Mouse (Mus musculus) forebrain, embryonic 13.5 days (tissue): ENCODE data around the gene Hs3st5. TPM values are rescaled to one million over a fixed set of nuclear protein-coding genes. Genes with fewer than 3 reads are reported as not detected.

Experiments
- ATAC-seq: fragments of 200-750 bp; cut with Nextera tagmentation; 2 replicates; pipeline ENCODE4 v1.8.0; 2017
- H3K27ac ChIP-seq: fragments of 300-500 bp; sonication (generic); 2 replicates; pipeline ENCODE4 v1.5.1; 2015; ENCODE audit warnings: inconsistent platforms, mild to moderate bottlenecking, moderate library complexity
- H3K27me3 ChIP-seq: fragments of 300-500 bp; sonication (generic); 2 replicates; pipeline ENCODE4 v1.6.1; 2015; ENCODE audit warnings: mild to moderate bottlenecking, inconsistent platforms
- H3K36me3 ChIP-seq: fragments of 300-500 bp; sonication (generic); 2 replicates; pipeline ENCODE4 v1.6.1; 2015; ENCODE audit warnings: mild to moderate bottlenecking, inconsistent platforms; ENCODE audit not compliant: poor library complexity, severe bottlenecking
- H3K4me1 ChIP-seq: fragments of 300-500 bp; sonication (generic); 2 replicates; pipeline ENCODE4 v1.6.1; 2015; ENCODE audit warnings: inconsistent platforms
- H3K4me2 ChIP-seq: fragments of 300-500 bp; sonication (generic); 2 replicates; pipeline ENCODE4 v1.6.1; 2015; ENCODE audit warnings: inconsistent platforms, mild to moderate bottlenecking, moderate library complexity
- H3K4me3 ChIP-seq: fragments of 300-500 bp; sonication (generic); 2 replicates; pipeline ENCODE4 v1.5.1; 2015; ENCODE audit warnings: mild to moderate bottlenecking, inconsistent platforms
- H3K9ac ChIP-seq: fragments of 300-500 bp; sonication (generic); 2 replicates; pipeline ENCODE4 v1.6.1; 2015; ENCODE audit warnings: mild to moderate bottlenecking, inconsistent platforms
- H3K9me3 ChIP-seq: fragments of 300-500 bp; sonication (generic); replicated peaks from 2 replicates; pipeline ENCODE4 v1.6.1; 2016; ENCODE audit warnings: inconsistent platforms
- WGBS: fragments of 180-500 bp; shearing (Covaris S2); methylation state at CpG from one replicate; pipeline ENCODE4 v1.1.7; 2015; 5-methylcytosine and 5-hydroxymethylcytosine counted together
- polyA plus RNA-seq: library from polyadenylated mRNA; unstranded; fragments of >200 nt; fragmentation: Nextera tagmentation; extraction: Ambion mirVana; gene quantifications from 2 replicates; pipeline ENCODE4 v1.2.1, GENCODE M21; 2015

Hs3st5 gene
- polyA plus RNA-seq, result 3.1 and 4.6 TPM in 2 replicates

- peaks cover 19% of the 10 kb centered on the region for H3K27me3 ChIP-seq
- H3K4me1 ChIP-seq, result peaks cover 22% of the 10 kb centered on the region
- H3K4me3 ChIP-seq, result peak within 1 kb of the TSS; percentile 71
- H3K9me3 ChIP-seq, result no peaks in the 10 kb centered on the region
- H3K9ac ChIP-seq, result peak within 1 kb of the TSS; percentile 70
- ATAC-seq, result peak; percentile 90
- H3K27ac ChIP-seq, result no peak within 1 kb of the TSS
- under 1% methylated on average over 54 of the region's 71 CpGs for WGBS
- no peaks in the 10 kb centered on the region for H3K36me3 ChIP-seq
- peak within 1 kb of the TSS; percentile 99 for H3K4me2 ChIP-seq
Measured at GRCm38 (mm10) chr10:36506727-36507555, at the start of gene Hs3st5. Hs3st5 (plus strand) TSS chr10:36506814.

GRCm38 (mm10) chr10:36468664-36469063, 38.0 kb upstream of the Hs3st5 start:
- Histone ChIP-seq H3K9ac (no peak overlapping the region), H3K27ac (no peak overlapping the region), H3K9me3 (no peaks in the 10 kb centered on the region), H3K36me3 (no peaks in the 10 kb centered on the region), H3K4me2 (no peak overlapping the region), H3K4me1 (no peaks in the 10 kb centered on the region), H3K4me3 (no peak overlapping the region), H3K27me3 (no peaks in the 10 kb centered on the region)
- no peak for ATAC-seq
- 91% methylated on average over 3 of the region's 3 CpGs for WGBS

- H3K9me3 ChIP-seq, result no peaks in the 10 kb centered on the region
- H3K4me2 ChIP-seq, result no peak overlapping the region
- no peak overlapping the region for H3K27ac ChIP-seq
- no peaks in the 10 kb centered on the region for H3K36me3 ChIP-seq
- H3K4me1 ChIP-seq, result no peaks in the 10 kb centered on the region
- no peak overlapping the region for H3K9ac ChIP-seq
- WGBS, result 73% methylated on average over 3 of the region's 3 CpGs
- no peaks in the 10 kb centered on the region for H3K27me3 ChIP-seq
- ATAC-seq, result no peak
- no peak overlapping the region for H3K4me3 ChIP-seq
Measured at GRCm38 (mm10) chr10:36471135-36471534, 35.5 kb upstream of the Hs3st5 start.

- no peak overlapping the region for H3K4me3 ChIP-seq
- no peak overlapping the region for H3K27ac ChIP-seq
- H3K4me1 ChIP-seq, result no peaks in the 10 kb centered on the region
- 82% methylated on average over 3 of the region's 3 CpGs for WGBS
- H3K36me3 ChIP-seq, result no peaks in the 10 kb centered on the region
- no peak for ATAC-seq
- H3K9ac ChIP-seq, result no peak overlapping the region
- H3K4me2 ChIP-seq, result no peak overlapping the region
- no peaks in the 10 kb centered on the region for H3K27me3 ChIP-seq
- H3K9me3 ChIP-seq, result no peaks in the 10 kb centered on the region
Measured at GRCm38 (mm10) chr10:36474834-36475233, 31.8 kb upstream of the Hs3st5 start.

- Histone ChIP-seq H3K4me2 (no peak overlapping the region), H3K4me3 (no peak overlapping the region), H3K27me3 (no peaks in the 10 kb centered on the region), H3K9me3 (no peaks in the 10 kb centered on the region), H3K36me3 (no peaks in the 10 kb centered on the region), H3K27ac (no peak overlapping the region), H3K4me1 (no peaks in the 10 kb centered on the region), H3K9ac (no peak overlapping the region)
- ATAC-seq, result no peak
- WGBS, result 74% methylated on average over 4 of the region's 4 CpGs
Measured at GRCm38 (mm10) chr10:36477543-36477942, 29.1 kb upstream of the Hs3st5 start.

- H3K4me3 ChIP-seq, result no peak overlapping the region
- H3K9me3 ChIP-seq, result no peaks in the 10 kb centered on the region
- 9% methylated on average over 2 of the region's 2 CpGs for WGBS
- H3K27ac ChIP-seq, result no peak overlapping the region
- H3K36me3 ChIP-seq, result no peaks in the 10 kb centered on the region
- H3K9ac ChIP-seq, result no peak overlapping the region
- peak; percentile 70; the same call in 1 of the 2 replicates for ATAC-seq
- H3K4me1 ChIP-seq, result 0 out of 2 replicates have a peak, but pooled peaks cover 4% of the 10 kb centered on the region
- no peak overlapping the region for H3K4me2 ChIP-seq
- no peaks in the 10 kb centered on the region for H3K27me3 ChIP-seq
Measured at GRCm38 (mm10) chr10:36483362-36483761, 23.3 kb upstream of the Hs3st5 start.

- no peak overlapping the region for H3K4me3 ChIP-seq
- H3K9ac ChIP-seq, result no peak overlapping the region
- H3K27ac ChIP-seq, result no peak overlapping the region
- no peaks in the 10 kb centered on the region for H3K27me3 ChIP-seq
- no peaks in the 10 kb centered on the region for H3K36me3 ChIP-seq
- 0 out of 2 replicates have a peak, but pooled peaks cover 4% of the 10 kb centered on the region for H3K4me1 ChIP-seq
- 47% methylated on average over 3 of the region's 3 CpGs for WGBS
- H3K9me3 ChIP-seq, result no peaks in the 10 kb centered on the region
- H3K4me2 ChIP-seq, result no peak overlapping the region
- ATAC-seq, result no peak
Measured at GRCm38 (mm10) chr10:36484011-36484410, 22.6 kb upstream of the Hs3st5 start.

- no peak overlapping the region for H3K4me2 ChIP-seq
- no peak overlapping the region for H3K9ac ChIP-seq
- no peak for ATAC-seq
- WGBS, result 83% methylated on average over 1 of the region's 1 CpGs
- H3K4me1 ChIP-seq, result 0 out of 2 replicates have a peak, but pooled peaks cover 4% of the 10 kb centered on the region
- H3K36me3 ChIP-seq, result no peaks in the 10 kb centered on the region
- no peak overlapping the region for H3K4me3 ChIP-seq
- H3K27ac ChIP-seq, result no peak overlapping the region
- no peaks in the 10 kb centered on the region for H3K27me3 ChIP-seq
- no peaks in the 10 kb centered on the region for H3K9me3 ChIP-seq
Measured at GRCm38 (mm10) chr10:36484728-36485300, 21.8 kb upstream of the Hs3st5 start.

GRCm38 (mm10) chr10:36493566-36493965, 13.0 kb upstream of the Hs3st5 start:
- 84% methylated on average over 1 of the region's 1 CpGs for WGBS

GRCm38 (mm10) chr10:36499713-36500112, 6.9 kb upstream of the Hs3st5 start:
- Histone ChIP-seq H3K36me3 (no peaks in the 10 kb centered on the region), H3K27ac (no peak overlapping the region), H3K4me3 (no peak overlapping the region), H3K4me1 (no peaks in the 10 kb centered on the region), H3K4me2 (no peak overlapping the region), H3K9me3 (no peaks in the 10 kb centered on the region), H3K9ac (no peak overlapping the region), H3K27me3 (peaks cover 4% of the 10 kb centered on the region; the same call in 1 of the 2 replicates)
- 90% methylated on average over 1 of the region's 1 CpGs for WGBS
- peak; percentile 66; the same call in 1 of the 2 replicates for ATAC-seq

More at GRCm38 (mm10) chr10:36493566-36493965, 13.0 kb upstream of the Hs3st5 start:
- no peaks in the 10 kb centered on the region for H3K9me3 ChIP-seq
- no peaks in the 10 kb centered on the region for H3K27me3 ChIP-seq
- no peak overlapping the region for H3K27ac ChIP-seq
- H3K4me2 ChIP-seq, result no peak overlapping the region
- no peak for ATAC-seq
- H3K4me1 ChIP-seq, result no peaks in the 10 kb centered on the region
- no peaks in the 10 kb centered on the region for H3K36me3 ChIP-seq
- H3K4me3 ChIP-seq, result no peak overlapping the region
- no peak overlapping the region for H3K9ac ChIP-seq

- peak overlapping the region; percentile 70 for H3K9ac ChIP-seq
- H3K36me3 ChIP-seq, result no peaks in the 10 kb centered on the region
- no peaks in the 10 kb centered on the region for H3K9me3 ChIP-seq
- 8% methylated on average over 13 of the region's 13 CpGs for WGBS
- H3K4me1 ChIP-seq, result peaks cover 22% of the 10 kb centered on the region
- H3K4me3 ChIP-seq, result peak overlapping the region; percentile 71
- peak; percentile 50 for ATAC-seq
- peak overlapping the region; percentile 99 for H3K4me2 ChIP-seq
- no peak overlapping the region for H3K27ac ChIP-seq
- H3K27me3 ChIP-seq, result peaks cover 19% of the 10 kb centered on the region
Measured at GRCm38 (mm10) chr10:36506033-36506726, 434 bp upstream of the Hs3st5 start.

- Histone ChIP-seq H3K27me3 (peaks cover 19% of the 10 kb centered on the region), H3K4me3 (peak overlapping the region; percentile 71), H3K4me2 (peak overlapping the region; percentile 99), H3K36me3 (no peaks in the 10 kb centered on the region), H3K27ac (no peak overlapping the region), H3K9ac (peak overlapping the region; percentile 70), H3K4me1 (peaks cover 22% of the 10 kb centered on the region), H3K9me3 (no peaks in the 10 kb centered on the region)
- WGBS, result 0% methylated on average over 15 of the region's 15 CpGs
- 0 out of 2 replicates have a peak, but pooled peaks have one; percentile 1 for ATAC-seq
Measured at GRCm38 (mm10) chr10:36507556-36507870, 899 bp downstream of the Hs3st5 start.
